Mouse (Mus musculus) G1E (cell line): Measurements from ENCODE around the gene Tom1l1.

Source experiments
- CTCF ChIP-seq: IDR thresholded peaks from 2 replicates; pipeline ENCODE4 v1.5.1; 2012; ENCODE audit warnings: low read depth, low read length, inconsistent platforms, mixed read lengths
- GATA1 ChIP-seq: IDR thresholded peaks from 2 replicates; pipeline ENCODE4 v1.6.1; 2012; ENCODE audit warnings: borderline replicate concordance, low read length, inconsistent platforms, mixed read lengths

DNA sequence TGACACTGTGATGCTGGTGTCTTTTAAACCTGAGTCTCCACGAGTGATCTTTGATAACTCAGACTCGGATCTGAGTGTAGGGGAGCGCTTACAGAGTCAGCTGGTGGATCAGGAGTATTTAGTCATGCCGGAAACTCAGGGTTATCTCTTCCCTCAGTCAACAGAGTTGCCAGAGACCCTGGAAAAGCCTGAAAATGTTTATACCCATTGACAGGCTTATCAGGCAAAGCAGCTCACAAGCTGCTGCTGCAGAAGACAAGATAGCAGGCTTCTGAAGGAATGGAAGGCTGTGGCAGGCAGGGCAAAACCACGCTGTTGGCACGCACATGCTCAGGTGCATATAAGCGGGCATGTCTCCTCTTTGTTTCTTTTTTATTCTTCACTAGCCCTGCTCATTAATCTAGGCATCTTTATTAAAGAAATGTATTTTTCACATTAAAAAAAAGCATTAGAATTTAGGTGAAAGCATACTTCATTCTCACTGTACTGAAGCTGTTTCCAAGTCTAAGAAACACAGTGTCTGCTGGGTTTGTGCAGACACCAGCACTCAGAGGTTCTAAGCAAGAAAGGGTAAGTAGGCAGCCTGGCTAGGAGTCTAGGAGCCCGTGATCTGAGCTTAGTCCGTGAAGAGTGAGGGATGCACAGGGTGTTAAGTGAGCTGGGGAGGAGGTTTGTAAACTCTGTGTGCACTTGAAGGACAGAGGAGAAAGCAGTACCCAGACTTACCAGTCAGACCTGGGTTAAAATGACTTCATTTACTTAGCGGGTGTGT is 39.4 kb upstream of the Tom1l1 start:
- TF ChIP-seq CTCF (no peak), GATA1 (no peak)
